Mouse (Mus musculus): ENCODE measurements at regions not wholly inside any gene's neighbourhood (a gene's known extent, or its start where the extent isn't known, plus 50 kb on each side); places are given as distances from the start of the nearest gene placed in this dataset.

DNA sequence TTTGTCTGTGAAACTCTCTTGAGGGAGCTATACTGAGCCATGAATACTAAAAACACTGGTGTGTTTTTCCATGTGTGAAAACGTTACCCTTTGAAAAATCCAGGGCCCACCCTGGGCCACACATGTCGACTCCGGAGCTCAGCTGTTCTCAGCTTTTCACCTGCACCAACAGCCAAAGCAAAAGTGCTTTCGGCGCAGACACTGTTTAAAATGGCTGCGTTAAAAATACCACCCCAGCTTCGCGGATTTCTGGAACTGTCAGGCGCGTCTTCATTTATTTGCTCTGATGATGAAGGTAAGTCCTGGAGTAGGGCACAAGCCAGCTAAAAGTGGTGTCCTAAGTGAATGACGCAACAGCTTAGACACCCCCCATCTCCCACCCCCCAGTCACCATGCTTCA lies 108.0 kb downstream of the Adcyap1r1 start:
- TF ChIP-seq CTCF (IDR thresholded peaks at IDR 0.05; ENCODE audit: borderline replicate concordance, insufficient read depth, low read length) (no peak), POLR2A (IDR thresholded peaks at IDR 0.05; ENCODE audit: low read depth, low read length) (no peak)
